Mouse (Mus musculus) cortical plate, adult 2 months (tissue): Measurements from ENCODE around the gene Ppp1r16b.

Experiments used
- CTCF ChIP-seq: fragments of 200-500 bp; IDR thresholded peaks from 2 replicates; pipeline ENCODE4 v1.5.1; 2011; ENCODE audit warnings: mild to moderate bottlenecking, control low read depth, low read length; ENCODE audit not compliant: insufficient read depth; ENCODE audit errors: extremely low read depth
- POLR2A ChIP-seq: fragments of 200-500 bp; IDR thresholded peaks from 2 replicates; pipeline ENCODE4 v1.6.1; 2011; ENCODE audit warnings: mild to moderate bottlenecking, low read length, control low read depth; ENCODE audit not compliant: insufficient read depth; ENCODE audit errors: extremely low read depth

GRCm38 (mm10) chr2:158659346-158659745 is 5.9 kb upstream of the Ppp1r16b start:
- no peak for TF ChIP-seq CTCF
- no peak for TF ChIP-seq POLR2A
